Mouse (Mus musculus) lung, adult 2 months (tissue): Measurements from ENCODE around the gene Hist1h4h.

Experiments used
- CTCF ChIP-seq: fragments of 200-500 bp; IDR thresholded peaks from 2 replicates; pipeline ENCODE4 v1.5.1; 2011; ENCODE audit warnings: mild to moderate bottlenecking, low read length, control low read depth; ENCODE audit not compliant: insufficient read depth
- POLR2A ChIP-seq: fragments of 200-500 bp; IDR thresholded peaks from 2 replicates; pipeline ENCODE4 v1.6.1; 2011; ENCODE audit warnings: low read depth, mild to moderate bottlenecking, control low read depth, low read length, borderline replicate concordance; ENCODE audit errors: extremely low read depth

DNA sequence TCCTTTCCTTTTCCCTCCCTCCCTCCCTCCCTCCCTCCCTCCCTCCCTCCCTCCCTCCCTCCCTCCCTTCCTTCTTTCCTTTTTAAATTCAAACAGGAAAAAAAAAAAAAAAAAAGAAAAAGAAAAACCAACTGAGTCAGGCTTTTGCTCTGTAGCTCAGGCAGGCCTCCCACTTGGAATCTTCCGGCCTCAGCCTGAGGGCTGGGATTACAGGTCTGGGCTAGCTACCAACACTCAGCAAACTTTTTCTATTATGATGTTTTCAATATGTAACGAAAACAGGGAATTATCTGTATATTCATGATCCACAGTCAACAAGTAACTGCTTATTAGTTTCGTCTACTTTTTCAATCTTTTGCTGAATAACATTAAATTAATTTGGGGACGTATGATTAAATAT is 27.9 kb upstream of the Hist1h4h start:
- TF ChIP-seq POLR2A (no peak), CTCF (no peak)
